Mouse (Mus musculus) right cerebral cortex, postnatal 10 days (tissue): Measurements from ENCODE around the gene Slc2a13.

Experiments used
- DNase-seq, 2 experiments: peaks; one replicate each; pipeline ENCODE4 v3.0.0; 2021; ENCODE audit warnings: low spot score in 2 of 2

The Slc2a13 gene

DNA sequence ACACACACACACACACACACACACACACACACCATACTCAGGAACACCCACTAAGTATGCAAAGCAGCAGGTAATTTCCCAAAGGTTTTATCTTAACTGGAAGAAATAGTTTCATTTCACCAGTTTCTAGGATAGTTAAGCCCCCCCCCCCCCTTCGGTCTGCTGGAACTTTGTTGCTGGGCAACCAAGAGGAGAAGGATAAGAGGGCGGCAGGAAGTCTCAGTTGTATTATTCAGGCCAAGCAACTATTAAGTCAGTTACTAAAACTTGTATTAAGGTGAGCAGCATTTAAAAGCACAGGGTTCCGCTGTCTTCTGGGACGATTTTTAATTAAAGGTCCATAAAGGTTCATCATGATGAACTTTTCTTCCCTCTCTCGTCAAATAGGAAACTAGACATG is 198.6 kb downstream of the Slc2a13 start:
- no peak for DNase-seq

DNA sequence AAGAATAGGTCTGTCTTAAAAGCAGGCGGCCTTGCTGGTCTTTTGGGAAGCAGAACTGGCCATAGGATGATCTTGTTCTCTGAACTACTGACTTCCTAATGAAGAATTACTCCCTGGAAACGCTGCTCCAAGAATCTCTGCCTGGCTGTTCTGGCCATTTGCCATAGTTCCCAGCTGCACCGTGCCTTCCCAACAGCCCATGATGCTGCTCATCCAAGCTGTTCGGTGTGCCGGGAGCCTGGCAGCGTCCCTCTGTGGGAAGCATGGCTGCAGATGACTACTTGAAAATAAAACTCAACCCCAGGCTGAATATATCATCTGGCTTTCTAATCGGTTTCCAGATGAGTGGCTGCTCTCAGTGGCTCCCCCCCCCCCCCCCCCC is 199.9 kb downstream of the Slc2a13 start:
- peak; percentile 86 to 87 for DNase-seq

DNA sequence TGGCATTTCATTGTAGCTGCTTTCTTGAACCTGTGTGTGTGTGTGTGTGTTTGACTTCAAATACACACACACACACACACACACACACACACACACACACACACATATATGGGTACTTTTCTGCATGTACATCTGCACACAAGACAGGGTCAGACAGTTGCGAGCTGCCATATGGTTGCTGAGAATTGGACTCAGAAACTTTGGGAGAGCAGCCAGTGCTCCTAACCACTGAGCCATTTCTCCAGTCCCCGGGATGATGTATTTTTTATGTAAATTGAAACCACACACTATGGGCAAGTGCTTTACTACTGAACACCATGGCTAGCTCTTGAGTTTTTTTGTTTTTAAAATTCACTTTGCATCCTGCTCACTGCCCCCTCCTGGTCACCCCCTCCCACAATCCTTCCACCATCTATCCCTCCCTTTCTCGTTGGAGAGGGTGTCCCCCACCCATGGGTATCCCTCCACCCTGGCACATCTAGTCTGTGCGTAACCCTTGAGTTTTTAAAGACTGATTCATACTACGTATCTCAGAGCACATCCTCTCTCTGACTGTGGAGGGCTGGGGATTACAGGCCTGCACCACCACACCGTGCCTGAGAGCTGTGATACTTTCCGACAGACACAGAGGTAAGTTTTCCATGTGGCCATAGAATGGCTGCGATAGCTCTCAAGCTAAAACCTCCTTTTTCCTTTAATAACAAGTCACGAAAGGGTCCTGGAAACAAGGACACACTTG is 200.4 kb downstream of the Slc2a13 start:
- no peak for DNase-seq

DNA sequence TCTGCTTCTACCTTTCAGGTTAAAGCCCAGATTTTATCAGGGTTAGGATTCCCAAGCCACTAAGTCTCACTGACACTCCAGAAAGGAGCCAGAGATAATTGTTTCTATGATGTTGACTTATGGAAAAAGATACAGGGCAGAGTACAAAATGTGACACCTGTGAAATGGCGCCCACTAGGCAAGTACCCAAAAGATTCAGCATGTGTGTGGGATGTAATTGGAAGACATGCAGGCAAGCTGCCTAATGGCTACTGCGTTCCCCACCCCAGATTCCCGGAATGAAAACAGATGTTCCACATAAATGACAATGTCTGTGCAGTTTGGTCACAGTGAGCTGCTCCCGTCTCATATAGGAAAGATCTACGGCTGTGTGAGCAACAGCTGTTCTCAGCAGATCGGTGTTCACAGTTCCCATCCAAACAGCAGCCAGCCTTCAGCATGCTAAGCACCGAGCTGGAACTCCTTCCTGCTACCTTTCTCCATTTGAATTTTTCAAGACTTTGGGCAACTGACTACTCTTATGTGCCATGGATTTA is 201.1 kb downstream of the Slc2a13 start:
- DNase-seq, result peak in 1 of 2 experiments; percentile 32

DNA sequence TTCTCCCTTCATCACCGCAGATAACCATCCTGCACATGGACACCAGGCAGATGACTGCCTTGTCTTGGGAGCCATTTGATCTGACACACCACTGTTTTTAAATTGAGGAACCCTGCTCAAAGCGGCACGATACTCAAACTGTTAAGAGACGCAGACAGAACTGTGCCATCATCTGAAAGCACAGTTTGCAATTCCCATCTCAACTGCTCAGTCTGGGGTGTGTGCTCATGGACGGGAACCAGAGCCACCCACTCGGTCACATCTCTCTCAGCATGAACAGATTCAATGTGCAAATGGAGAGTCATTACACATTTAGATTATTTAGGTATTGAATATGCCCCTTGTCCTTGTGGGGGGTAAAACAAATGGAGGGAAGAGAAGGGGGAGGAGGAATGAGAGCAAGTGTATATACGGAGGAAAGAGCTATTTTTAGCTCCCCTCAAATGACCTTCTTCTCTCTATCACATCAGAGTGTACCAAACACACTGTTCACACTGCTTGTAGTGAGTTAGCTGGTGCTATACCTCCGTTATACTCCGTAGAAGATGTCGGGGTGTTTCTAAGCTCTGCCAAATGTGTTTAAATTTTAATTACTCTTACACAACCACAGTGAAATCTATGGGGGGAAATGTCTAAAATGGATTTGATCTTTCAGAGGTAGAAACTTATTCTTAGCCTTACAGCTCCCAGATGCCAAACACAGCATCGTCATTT is 203.2 kb downstream of the Slc2a13 start:
- peak; percentile 33 to 46 for DNase-seq

DNA sequence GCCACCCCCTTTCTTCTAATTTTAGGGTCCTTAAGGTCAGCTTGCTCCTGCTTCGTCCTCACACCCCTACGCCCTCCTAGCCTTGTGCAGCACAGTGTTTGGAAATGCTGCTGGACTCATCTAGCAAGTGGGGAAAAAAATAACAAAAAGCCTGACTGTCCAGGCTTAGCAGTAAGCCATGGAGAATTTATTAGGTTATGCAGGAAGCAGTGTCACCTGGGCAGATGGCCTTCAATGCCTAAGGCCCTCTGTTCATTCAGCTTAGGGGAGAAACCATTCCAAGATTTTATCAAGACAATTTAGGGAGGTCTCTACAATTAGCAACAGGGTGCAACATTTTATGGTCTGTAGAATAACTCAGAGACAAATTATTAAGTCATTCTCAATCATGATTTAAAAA is 212.6 kb downstream of the Slc2a13 start:
- no peak for DNase-seq

DNA sequence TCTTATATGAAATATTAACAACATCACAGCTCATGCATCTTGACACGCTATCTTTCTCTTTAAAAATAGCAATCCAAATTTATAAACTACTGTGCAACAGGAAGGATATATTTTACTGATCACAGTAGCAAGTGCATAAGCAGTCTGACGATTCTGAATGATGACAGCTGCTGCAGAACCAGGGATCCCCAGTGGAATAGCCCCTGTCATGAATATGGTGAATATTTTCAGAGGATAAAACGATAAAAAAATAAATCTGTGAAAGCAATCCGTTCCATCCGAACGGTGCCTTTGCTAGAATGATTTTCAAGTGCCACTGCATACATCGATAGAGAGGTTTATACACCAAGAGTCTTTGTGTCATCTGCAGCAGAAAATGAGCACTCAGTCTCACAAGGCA is 222.1 kb downstream of the Slc2a13 start:
- no peak for DNase-seq

DNA sequence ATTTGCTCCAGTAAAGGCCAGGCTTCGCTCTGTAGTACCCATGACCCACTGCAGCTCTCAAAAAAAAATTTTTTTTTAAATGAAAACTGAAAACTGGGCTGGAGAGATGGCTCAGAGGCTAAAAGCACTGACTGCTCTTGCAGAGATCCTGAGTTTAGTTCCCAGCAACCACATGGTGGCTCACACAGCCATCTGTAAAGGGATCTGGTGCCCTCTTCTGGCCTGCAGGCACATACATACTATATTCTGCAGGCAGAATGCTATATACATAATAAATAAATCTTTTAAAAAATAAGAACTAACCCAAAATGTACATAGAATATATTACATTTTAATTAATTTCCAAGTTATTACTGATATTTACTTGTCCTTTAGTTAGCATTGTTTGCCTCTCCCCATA is 234.7 kb downstream of the Slc2a13 start:
- DNase-seq, result no peak

DNA sequence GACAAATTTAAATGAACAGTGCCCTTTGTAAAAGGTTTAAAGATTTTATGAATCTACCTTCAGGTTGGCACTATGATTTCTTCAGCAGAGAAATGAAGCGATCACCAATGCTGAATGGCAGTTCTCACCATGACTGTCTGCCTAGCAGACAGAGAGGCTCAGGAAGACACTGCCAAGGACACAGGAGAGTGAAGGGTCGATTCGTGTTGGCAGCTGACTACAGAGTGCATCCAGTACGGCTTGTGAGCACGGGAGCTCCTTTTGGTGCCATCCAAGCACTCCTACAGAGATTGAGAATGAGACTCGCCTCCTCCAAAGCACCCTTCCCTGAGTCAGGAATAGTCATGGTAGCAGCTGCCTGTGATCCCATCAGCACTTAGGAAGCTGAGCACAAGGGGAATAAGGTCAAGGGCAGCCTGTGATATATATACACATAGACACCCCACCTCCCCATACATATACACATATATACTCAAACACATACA is 238.6 kb downstream of the Slc2a13 start:
- DNase-seq, result no peak

DNA sequence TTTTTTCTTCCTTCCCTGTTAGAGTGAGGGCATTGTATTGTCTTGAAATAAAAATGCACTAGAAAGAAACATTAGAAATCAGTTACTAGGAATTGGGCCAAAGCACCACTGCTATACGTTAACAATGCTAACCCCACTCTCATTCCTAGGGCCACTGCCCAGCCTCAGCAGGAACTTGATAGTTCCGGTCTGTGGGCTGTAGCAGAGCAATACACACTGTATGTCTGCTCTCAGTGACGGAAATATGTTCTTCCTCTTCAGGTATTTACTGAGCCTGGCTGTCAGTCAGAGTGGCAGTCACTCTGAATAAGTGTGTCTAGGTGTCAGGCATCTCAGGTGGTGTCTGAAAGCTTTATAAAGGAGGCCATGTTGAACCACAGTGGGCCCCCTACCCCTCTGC is 245.3 kb downstream of the Slc2a13 start:
- DNase-seq, result no peak

DNA sequence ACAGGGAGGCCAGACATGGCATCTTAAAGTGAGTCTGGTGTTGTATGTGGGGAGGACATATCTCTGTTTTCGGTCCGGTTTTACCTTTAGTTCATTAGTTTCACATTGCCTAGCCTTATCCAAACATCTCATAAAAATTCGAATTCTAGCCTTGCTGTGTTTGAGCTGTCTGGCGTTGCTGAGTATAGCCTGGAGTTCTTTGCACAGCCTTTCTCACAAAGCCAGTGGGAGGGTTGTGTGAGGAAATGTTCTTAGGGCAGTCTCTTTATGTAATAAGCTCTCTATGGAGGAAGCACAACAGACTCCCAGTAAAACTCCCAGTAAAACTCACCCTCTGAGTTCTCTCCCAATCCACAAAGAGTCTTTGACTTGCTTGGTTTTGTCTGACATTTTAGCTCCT is 246.0 kb downstream of the Slc2a13 start:
- no peak for DNase-seq

DNA sequence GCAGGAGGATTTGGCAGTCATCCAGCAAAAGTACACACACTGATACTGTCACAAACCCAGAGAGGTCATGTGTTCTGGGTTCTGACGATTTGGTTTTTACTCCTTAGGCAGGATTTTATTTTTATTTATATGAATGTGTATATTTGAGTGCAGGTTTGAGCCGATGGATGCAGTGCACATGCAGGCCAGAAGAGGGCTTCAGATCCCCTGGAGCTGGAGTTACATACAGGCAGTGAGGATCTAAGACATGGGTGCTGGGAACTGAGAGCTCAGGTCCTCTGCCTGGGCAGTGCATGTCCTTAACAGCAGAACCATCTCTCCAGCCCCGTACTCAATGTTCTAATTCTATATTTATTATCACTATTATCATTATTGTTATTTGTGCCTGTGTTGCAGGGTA is 253.7 kb downstream of the Slc2a13 start:
- DNase-seq, result no peak

DNA sequence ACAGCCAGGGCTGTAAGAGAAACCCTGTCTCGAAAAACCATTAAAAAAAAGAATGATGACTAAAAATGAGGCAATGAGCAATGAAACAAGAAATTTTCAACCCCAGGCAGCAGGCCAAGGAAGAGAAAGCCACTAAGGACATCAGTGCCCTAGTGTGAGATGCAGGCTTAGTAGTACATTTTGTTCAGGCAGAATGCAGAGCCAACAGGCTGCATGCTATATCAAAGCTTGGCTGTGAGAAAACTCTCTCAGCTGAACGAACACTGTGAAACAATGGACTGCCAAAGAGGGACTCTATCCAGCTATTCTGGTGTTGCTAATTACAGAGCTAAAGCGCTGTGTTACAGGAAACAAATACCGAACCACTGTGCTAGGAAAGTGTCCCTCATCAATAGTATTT is 256.1 kb downstream of the Slc2a13 start:
- DNase-seq, result peak; percentile 55 to 63

DNA sequence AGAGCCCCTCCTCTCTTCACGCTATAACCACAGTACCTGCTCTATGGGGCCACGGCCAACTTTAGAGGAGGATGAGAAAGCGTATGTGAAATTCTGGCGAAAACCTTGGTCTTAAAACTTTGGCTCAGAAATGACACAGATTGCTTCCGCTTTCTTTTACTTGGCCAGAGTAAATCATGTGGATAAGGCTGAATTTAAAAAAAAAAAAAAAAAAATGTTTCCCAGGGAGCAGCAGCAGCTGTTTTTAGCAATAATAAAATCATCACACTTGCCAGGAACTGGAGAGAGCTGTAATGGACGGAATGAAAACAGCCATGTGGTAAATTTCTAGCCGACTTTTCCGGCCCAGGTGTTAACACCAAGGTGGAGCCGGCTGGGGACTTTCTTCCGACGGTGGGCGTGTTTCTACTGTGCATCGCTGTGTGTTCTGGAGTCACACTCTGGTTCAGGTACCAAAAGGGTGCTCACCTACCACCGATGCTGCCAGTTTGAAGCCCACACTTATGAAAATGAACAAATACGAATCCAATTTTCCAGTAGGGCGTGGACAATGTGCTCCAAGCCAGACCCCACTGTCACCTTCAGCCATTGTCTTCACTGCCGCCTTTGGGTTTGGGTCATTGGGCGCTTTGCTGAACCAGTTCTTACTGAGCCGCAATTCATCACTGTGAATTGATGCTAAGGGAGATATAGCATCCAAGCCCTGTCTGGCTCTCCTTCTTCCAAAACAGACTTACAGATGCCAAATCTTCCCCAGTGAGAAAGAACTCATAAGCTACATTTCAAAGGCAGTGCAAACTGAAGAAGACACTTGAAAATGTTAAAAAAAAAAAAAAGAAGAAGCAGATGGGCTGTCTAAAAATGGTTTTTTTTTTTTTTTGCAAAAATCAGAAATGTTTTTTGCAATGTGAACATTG is 258.4 kb downstream of the Slc2a13 start:
- peak; percentile 36 to 47 for DNase-seq

DNA sequence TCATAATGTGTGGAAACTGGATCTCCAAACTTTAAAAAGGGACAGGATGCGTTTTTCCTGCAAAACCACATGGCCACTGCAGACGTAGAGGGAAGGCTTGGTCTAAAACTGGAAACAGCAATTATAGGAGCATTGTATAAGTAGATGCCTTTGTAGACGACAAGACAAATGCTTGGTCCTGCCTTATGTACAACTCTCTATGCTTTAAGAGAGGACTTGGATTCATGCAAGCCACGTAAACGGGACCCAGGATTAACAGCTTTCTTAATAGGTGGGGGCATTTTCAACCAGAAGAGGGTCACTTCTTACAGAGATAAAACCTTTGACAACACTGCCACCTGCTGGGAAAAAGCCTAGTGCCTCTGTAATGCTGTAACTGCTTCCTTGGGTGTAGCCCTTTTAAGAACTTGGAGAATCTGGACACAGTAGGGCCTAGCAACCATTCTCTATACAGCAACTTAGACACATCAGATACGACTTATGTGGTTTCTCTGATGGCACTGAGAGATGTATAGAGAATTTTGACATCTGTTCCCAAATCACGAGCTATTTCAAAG is 268.7 kb downstream of the Slc2a13 start:
- peak; percentile 51 to 58 for DNase-seq

DNA sequence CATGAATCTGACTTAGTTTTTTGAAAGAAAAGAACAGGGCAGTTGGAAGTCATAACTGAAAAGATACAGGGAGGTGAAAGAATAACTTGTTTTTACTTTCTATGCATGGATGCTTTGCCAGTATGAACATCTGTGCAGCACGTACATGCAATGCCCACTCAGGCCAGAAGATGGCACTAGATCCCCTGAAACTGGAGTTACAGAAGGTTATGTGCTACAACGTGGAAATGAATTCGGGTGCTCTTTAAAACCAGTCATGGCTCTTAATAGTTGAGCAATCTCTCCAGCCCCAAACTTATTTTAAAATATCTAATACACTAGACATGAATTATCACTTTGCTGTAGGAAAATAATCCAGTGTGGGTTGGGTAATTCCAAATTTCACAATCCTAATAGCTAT is 271.7 kb downstream of the Slc2a13 start:
- DNase-seq, result peak; percentile 86 to 91

DNA sequence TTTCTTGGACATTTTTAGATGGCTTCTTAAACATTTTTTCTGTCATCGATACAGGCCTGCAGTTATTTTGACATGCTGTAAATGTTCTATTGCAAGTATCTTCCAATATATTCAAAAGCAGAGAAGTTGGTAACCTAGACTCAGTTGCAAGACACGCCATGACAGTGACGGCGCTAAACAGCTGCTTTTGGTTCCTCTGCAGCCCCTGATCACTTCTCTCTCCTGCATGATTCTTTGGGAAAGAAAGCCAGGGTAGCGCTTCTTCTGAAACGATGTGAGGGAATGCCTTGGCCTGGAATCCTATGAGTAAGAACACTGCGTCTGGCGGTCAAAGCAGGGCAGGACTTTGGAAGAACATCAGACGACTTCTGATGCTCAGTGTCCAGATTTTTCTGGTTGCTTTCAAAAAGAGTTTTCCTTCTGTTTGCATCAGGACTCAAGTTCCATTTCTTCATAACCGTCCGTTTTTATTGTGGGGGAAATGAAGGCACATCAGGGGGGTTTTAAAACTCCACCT is 273.7 kb downstream of the Slc2a13 start:
- no peak for DNase-seq

DNA sequence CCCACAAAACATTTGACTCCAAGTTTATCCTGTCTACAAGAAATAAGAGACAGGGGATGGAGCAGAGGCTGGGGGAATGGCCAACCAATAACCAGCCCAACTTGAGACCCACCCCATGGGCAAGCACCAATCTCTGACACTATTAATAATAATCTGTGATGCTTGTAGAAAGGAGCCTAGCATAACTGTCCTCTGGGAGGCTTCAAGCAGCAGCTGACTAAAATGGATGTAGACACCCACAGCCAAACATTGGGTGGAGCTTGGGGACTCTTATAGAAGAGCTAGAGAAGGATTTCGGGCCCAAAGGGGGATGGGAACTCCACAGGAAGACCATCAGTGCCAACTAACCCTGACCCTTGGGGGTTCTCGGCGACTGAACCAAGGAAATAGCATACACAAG is 289.6 kb downstream of the Slc2a13 start:
- DNase-seq, result no peak

DNA sequence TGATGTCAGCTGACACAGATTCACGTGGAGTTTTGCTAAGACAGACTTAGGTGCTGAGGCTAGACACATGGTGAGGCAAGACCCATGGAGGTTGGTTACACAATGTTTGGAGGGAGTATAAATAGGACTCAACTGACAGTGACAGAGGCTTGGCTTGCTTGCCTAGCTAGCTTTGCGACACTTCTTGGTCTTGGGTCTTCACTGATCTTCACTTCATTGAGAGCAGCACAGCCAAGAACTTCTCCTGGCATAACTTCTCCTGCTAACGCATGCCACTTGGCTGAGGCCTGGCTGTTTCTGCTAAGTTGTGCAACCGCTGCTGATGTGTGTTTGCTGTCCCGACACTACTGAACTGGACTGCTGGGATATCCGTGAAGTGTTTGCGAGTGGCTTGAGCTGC is 290.2 kb downstream of the Slc2a13 start:
- no peak for DNase-seq

DNA sequence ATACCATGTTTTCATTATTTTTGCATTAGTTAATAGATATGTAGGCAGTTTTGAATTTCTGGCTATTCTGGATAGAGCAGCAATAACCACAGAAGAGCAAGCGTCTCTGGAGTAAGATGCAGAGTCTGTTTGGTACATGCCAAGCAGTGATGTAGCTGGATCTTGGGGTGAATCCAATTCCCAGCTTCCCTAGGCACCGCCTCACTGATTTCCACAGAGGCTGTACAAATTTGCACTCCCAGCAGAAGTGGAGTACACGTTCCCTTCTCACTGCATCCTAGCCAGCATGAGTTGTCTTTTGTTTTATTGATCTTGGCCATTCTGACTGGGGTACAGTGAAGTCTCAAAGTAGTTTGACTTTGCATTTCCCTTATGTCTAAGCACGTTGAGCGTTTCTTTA is 291.5 kb downstream of the Slc2a13 start:
- DNase-seq, result no peak

DNA sequence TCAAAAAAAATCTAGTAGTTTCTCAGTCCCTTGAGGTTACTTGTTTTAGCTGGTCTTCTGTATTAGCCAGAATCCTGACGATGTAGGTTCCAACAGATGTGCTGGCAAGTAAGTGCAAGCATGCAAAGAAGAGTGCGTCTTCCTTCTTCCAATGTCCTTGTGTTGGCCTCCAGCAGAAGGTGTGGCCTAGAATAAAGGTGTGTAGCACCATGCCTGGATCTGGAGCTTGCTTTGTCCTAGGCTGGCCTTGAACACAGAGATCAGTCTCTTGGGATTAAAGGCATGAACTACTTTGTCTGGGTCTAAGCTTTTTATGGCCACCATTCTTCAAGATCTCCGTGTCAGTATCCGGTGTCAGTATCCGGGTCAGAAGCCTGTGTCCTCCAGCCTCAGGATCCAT is 293.5 kb downstream of the Slc2a13 start:
- no peak for DNase-seq
